Mouse (Mus musculus) thymus, adult 2 months (tissue): ENCODE measurements at regions not wholly inside any gene's neighbourhood (a gene's known extent, or its start where the extent isn't known, plus 50 kb on each side); places are given as distances from the start of the nearest gene placed in this dataset.

ENCODE experiments used
- CTCF ChIP-seq: fragments of 200-500 bp; IDR thresholded peaks from 2 replicates; pipeline ENCODE4 v1.5.1; 2012; ENCODE audit warnings: mild to moderate bottlenecking, control low read depth, low read length, moderate library complexity, borderline replicate concordance; ENCODE audit not compliant: control insufficient read depth, poor library complexity, insufficient read depth; ENCODE audit errors: extremely low read depth
- POLR2A ChIP-seq: fragments of 200-500 bp; IDR thresholded peaks from 2 replicates; pipeline ENCODE4 v1.6.1; 2012; ENCODE audit warnings: mild to moderate bottlenecking, low read length, control low read depth, moderate library complexity; ENCODE audit not compliant: control insufficient read depth, poor library complexity, insufficient read depth; ENCODE audit errors: extremely low read depth

- TF ChIP-seq CTCF (no peak), POLR2A (no peak)
These were observed 124.4 kb upstream of the Med13l start for GRCm38 (mm10) chr5:118436035-118436434.
